Mouse (Mus musculus) forebrain, embryonic 14.5 days (tissue): ENCODE measurements around the gene Dao. TPM values are rescaled to one million over a fixed set of nuclear protein-coding genes. Genes with fewer than 3 reads are reported as not detected.

ENCODE experiments used
- ATAC-seq: fragments of 200-750 bp; cut with Nextera tagmentation; 2 replicates; pipeline ENCODE4 v1.8.0; 2017; ENCODE audit warnings: mild to moderate bottlenecking, moderate library complexity
- DNase-seq: peaks from one replicate; pipeline ENCODE4 v3.0.0-alpha.2; 2015; ENCODE audit warnings: low spot score
- H3K27ac ChIP-seq: fragments of 300-500 bp; sonication (generic); 2 replicates; pipeline ENCODE4 v1.5.1; 2014; ENCODE audit warnings: low read depth, mild to moderate bottlenecking, control low read depth, low read length, moderate library complexity
- H3K27me3 ChIP-seq: fragments of 300-500 bp; sonication (generic); replicated peaks from 2 replicates; pipeline ENCODE4 v1.6.1; 2014; ENCODE audit warnings: low read length, control low read depth, mixed read lengths; ENCODE audit not compliant: control insufficient read depth, insufficient read depth
- H3K36me3 ChIP-seq: fragments of 300-500 bp; sonication (generic); 2 replicates; pipeline ENCODE4 v1.6.1; 2014; ENCODE audit warnings: low read length, control low read depth; ENCODE audit not compliant: control insufficient read depth, insufficient read depth
- H3K4me1 ChIP-seq: fragments of 300-500 bp; sonication (generic); 2 replicates; pipeline ENCODE4 v1.6.1; 2014; ENCODE audit warnings: antibody characterized with exemption, low read length, control low read depth; ENCODE audit not compliant: control insufficient read depth, insufficient read depth
- H3K4me2 ChIP-seq: fragments of 300-500 bp; sonication (generic); 2 replicates; pipeline ENCODE4 v1.6.1; 2014; ENCODE audit warnings: mild to moderate bottlenecking, control low read depth, low read length
- H3K4me3 ChIP-seq: fragments of 300-500 bp; sonication (generic); 2 replicates; pipeline ENCODE4 v1.5.1; 2014; ENCODE audit warnings: low read depth, low read length, control low read depth
- H3K9ac ChIP-seq: fragments of 300-500 bp; sonication (generic); 2 replicates; pipeline ENCODE4 v1.6.1; 2014; ENCODE audit warnings: mild to moderate bottlenecking, low read length, control low read depth, moderate library complexity
- H3K9me3 ChIP-seq: fragments of 300-500 bp; sonication (generic); replicated peaks from 2 replicates; pipeline ENCODE4 v1.6.1; 2016; ENCODE audit warnings: low read length, control low read depth, mixed read lengths; ENCODE audit not compliant: control insufficient read depth
- WGBS: fragments of 180-500 bp; shearing (Covaris S2); extraction: QIAGEN DNeasy Blood & Tissue Kit; methylation state at CpG from one replicate; pipeline ENCODE4 v1.1.7; 2014; 5-methylcytosine and 5-hydroxymethylcytosine counted together
- polyA plus RNA-seq: library from polyadenylated mRNA; unstranded; fragments of >200 nt; fragmentation: Nextera tagmentation; extraction: Ambion mirVana; gene quantifications from 2 replicates; pipeline ENCODE4 v1.2.1, GENCODE M21; 2014

The Dao gene
- polyA plus RNA-seq = not detected in 2 replicates

GRCm38 (mm10) chr5:114003542-114003941 is at the start of gene Dao:
Gene Dao, plus strand, starts transcription at chr5:114003703.
- no peaks in the 10 kb centered on the region for H3K27me3 ChIP-seq
- no peaks in the 10 kb centered on the region for H3K36me3 ChIP-seq
- no peak within 1 kb of the TSS for H3K27ac ChIP-seq
- no peaks in the 10 kb centered on the region for H3K4me1 ChIP-seq
- H3K9me3 ChIP-seq = no peaks in the 10 kb centered on the region
- H3K4me2 ChIP-seq = no peak within 1 kb of the TSS
- no peak within 1 kb of the TSS for H3K4me3 ChIP-seq
- ATAC-seq (no peak), DNase-seq (no peak)
- no peak within 1 kb of the TSS for H3K9ac ChIP-seq
- WGBS = 66% methylated on average over 4 of the region's 5 CpGs

- H3K4me3 ChIP-seq = no peak overlapping the region
- H3K4me1 ChIP-seq = no peaks in the 10 kb centered on the region
- H3K9me3 ChIP-seq = no peaks in the 10 kb centered on the region
- peaks cover 58% of the 10 kb centered on the region for H3K36me3 ChIP-seq
- no peaks in the 10 kb centered on the region for H3K27me3 ChIP-seq
- no peak overlapping the region for H3K4me2 ChIP-seq
- H3K27ac ChIP-seq = no peak overlapping the region
- DNase-seq (peak; percentile 94), ATAC-seq (peak; percentile 74)
- 13% methylated on average over 7 of the region's 7 CpGs for WGBS
- H3K9ac ChIP-seq = no peak overlapping the region
These were observed 49.1 kb upstream of the Dao start for GRCm38 (mm10) chr5:113954421-113954820.

- DNase-seq = no peak
- Histone ChIP-seq H3K4me3 (no peak overlapping the region), H3K9me3 (no peaks in the 10 kb centered on the region), H3K4me1 (no peaks in the 10 kb centered on the region), H3K9ac (no peak overlapping the region), H3K27me3 (no peaks in the 10 kb centered on the region), H3K4me2 (no peak overlapping the region), H3K36me3 (peaks cover 49% of the 10 kb centered on the region), H3K27ac (no peak overlapping the region)
- WGBS = 91% methylated on average over 5 of the region's 5 CpGs
- ATAC-seq = no peak
These were observed 48.2 kb upstream of the Dao start for GRCm38 (mm10) chr5:113955281-113955680.

- ATAC-seq (no peak), DNase-seq (no peak)
- Histone ChIP-seq H3K36me3 (peaks cover 46% of the 10 kb centered on the region), H3K9ac (no peak overlapping the region), H3K27ac (no peak overlapping the region), H3K9me3 (no peaks in the 10 kb centered on the region), H3K27me3 (no peaks in the 10 kb centered on the region), H3K4me2 (no peak overlapping the region), H3K4me1 (no peaks in the 10 kb centered on the region), H3K4me3 (no peak overlapping the region)
- 84% methylated on average over 8 of the region's 8 CpGs for WGBS
These were observed 47.8 kb upstream of the Dao start for GRCm38 (mm10) chr5:113955691-113956090.

- under 1% methylated on average over 4 of the region's 4 CpGs for WGBS
- Histone ChIP-seq H3K36me3 (peaks cover 52% of the 10 kb centered on the region), H3K9me3 (no peaks in the 10 kb centered on the region), H3K4me1 (no peaks in the 10 kb centered on the region), H3K4me3 (no peak overlapping the region), H3K27ac (no peak overlapping the region), H3K9ac (no peak overlapping the region), H3K27me3 (no peaks in the 10 kb centered on the region), H3K4me2 (no peak overlapping the region)
- ATAC-seq (peak; percentile 74), DNase-seq (peak; percentile 86)
These were observed 47.0 kb upstream of the Dao start for GRCm38 (mm10) chr5:113956510-113956909.

GRCm38 (mm10) chr5:113959039-113959438 is 44.5 kb upstream of the Dao start:
- H3K27ac ChIP-seq = no peak overlapping the region
- WGBS = 13% methylated on average over 6 of the region's 6 CpGs
- ATAC-seq = no peak

GRCm38 (mm10) chr5:113960416-113960815 is 43.1 kb upstream of the Dao start:
- Histone ChIP-seq H3K4me1 (no peaks in the 10 kb centered on the region), H3K36me3 (peaks cover 38% of the 10 kb centered on the region), H3K27me3 (no peaks in the 10 kb centered on the region), H3K4me3 (no peak overlapping the region), H3K4me2 (no peak overlapping the region), H3K27ac (no peak overlapping the region), H3K9ac (no peak overlapping the region), H3K9me3 (no peaks in the 10 kb centered on the region)
- no peak for DNase-seq
- no peak for ATAC-seq
- WGBS = 69% methylated on average over 8 of the region's 8 CpGs

More at GRCm38 (mm10) chr5:113959039-113959438, 44.5 kb upstream of the Dao start:
- DNase-seq = no peak
- no peak overlapping the region for H3K9ac ChIP-seq
- H3K4me2 ChIP-seq = no peak overlapping the region
- H3K4me3 ChIP-seq = no peak overlapping the region
- H3K27me3 ChIP-seq = no peaks in the 10 kb centered on the region
- H3K4me1 ChIP-seq = no peaks in the 10 kb centered on the region
- peaks cover 41% of the 10 kb centered on the region for H3K36me3 ChIP-seq
- no peaks in the 10 kb centered on the region for H3K9me3 ChIP-seq

- 82% methylated on average over 7 of the region's 7 CpGs for WGBS
- no peaks in the 10 kb centered on the region for H3K9me3 ChIP-seq
- no peak overlapping the region for H3K9ac ChIP-seq
- no peak overlapping the region for H3K27ac ChIP-seq
- H3K36me3 ChIP-seq = peaks cover 44% of the 10 kb centered on the region
- H3K4me3 ChIP-seq = no peak overlapping the region
- H3K27me3 ChIP-seq = no peaks in the 10 kb centered on the region
- DNase-seq (no peak), ATAC-seq (no peak)
- no peaks in the 10 kb centered on the region for H3K4me1 ChIP-seq
- no peak overlapping the region for H3K4me2 ChIP-seq
These were observed 41.7 kb upstream of the Dao start for GRCm38 (mm10) chr5:113961776-113962175.

GRCm38 (mm10) chr5:113964972-113965371 is 38.5 kb upstream of the Dao start:
- DNase-seq (no peak), ATAC-seq (no peak)
- no peak overlapping the region for H3K4me3 ChIP-seq
- no peak overlapping the region for H3K9ac ChIP-seq
- H3K27me3 ChIP-seq = no peaks in the 10 kb centered on the region
- H3K4me2 ChIP-seq = no peak overlapping the region
- 89% methylated on average over 14 of the region's 14 CpGs for WGBS
- H3K4me1 ChIP-seq = no peaks in the 10 kb centered on the region
- no peaks in the 10 kb centered on the region for H3K9me3 ChIP-seq
- H3K36me3 ChIP-seq = peaks cover 56% of the 10 kb centered on the region
- H3K27ac ChIP-seq = no peak overlapping the region
